Mouse (Mus musculus): Measurements from ENCODE around the gene Defb3.
"Not testable (repeated sequence)": the region's sequence is repeated elsewhere in the genome, so short reads cannot be mapped to it uniquely, and the experiment has no call there.

Gene Defb3

DNA sequence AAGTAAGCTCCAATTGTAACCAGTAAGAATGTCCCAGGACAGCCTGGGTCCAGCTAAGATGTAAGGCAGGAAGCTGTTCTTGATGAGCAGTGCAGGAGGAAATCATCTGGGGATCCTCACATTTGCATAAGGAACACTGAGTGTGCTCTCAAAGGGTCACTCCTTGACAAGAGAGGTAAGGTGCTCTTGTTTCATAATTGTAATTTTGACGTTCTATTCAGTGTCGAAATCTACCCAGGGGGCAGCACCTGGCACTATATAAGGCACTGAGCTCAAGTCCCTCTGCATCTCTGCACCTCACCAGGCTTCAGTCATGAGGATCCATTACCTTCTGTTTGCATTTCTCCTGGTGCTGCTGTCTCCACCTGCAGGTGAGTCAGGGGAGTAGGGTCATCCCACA lies at the start of gene Defb3:
TSS of gene Defb3 (plus strand) at position 301 of the 400 bp plus-strand sequence.
- not testable (repeated sequence) for DNase-seq

DNA sequence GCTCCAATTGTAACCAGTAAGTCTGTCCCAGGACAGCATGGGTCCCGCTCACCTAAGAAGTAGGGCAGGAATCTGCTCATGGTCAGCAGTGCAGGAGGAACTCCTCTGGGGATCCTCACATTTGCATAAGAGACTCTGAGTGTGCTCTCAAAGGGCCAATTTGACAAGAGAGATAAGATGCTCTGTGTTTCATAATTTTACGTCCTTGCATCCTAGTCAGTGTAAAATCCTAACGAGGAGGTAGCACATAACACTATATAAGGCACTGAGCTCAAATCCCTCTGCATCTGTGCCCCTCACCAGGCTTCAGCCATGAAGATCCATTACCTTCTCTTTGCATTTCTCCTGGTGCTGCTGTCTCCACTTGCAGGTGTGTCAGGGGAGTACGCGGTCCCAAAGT lies 45.9 kb upstream of the Defb3 start, which contains the start of gene Defb5:
TSS of gene Defb5 (plus strand) at position 301 of the 400 bp plus-strand sequence.
- no peak for DNase-seq

DNA sequence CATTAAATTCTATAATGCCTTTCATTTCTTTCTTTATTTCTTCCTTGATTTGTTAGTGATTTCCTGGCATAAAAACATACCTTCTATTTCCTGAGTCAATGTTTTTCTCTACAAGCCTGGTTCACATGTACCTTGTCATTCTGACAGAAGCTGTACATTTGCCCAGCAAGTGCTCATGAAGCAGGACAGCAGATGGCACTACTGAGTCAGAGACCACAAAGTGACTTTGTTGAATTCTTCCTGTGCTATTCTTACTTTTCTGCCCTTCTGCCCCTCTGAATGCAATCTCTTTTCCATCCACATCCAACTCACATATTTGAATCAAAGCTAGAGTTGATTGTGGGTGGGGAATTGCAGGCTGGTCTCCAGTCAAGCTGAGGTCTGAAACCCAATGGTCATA lies 35.0 kb upstream of the Defb3 start:
- no peak for DNase-seq

DNA sequence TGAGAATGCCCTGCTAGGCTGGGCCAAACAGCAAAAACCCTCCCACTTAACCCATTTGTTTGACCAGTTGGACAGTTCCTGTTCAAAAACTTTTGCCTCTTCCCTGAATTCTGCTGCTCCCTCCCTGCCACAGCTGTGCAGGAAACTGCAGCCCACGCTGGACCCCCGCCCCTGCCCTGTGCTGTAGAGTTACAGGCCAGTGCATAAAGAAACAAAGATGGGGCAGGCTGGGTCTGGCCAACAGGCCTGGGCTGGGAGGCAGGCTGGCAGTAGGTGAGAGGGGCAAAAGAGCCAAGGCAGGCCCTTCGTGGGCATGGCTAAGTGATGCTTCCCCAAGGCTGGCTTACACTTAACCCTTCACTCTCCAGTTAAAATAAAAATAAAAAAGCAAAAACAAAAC lies 33.5 kb upstream of the Defb3 start:
- DNase-seq: no peak

DNA sequence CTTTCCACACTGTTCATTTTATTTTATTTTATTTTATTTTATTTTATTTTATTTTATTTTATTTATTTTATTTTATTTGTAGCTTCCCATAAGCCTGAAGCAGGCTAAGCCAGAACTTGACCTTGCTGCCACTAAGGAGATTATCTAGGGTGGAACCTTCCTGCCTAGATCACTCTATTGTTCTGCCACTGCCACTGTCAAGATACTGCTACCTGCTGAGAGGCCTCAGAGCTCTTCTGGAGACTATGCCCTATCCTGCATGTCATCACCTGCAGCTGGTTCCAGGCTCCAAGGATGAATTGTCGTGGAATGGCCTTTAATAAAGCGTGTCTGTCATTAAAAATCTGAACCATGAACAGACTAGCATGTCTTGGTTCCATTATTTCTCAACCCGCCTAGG lies 5.2 kb downstream of the Defb3 start:
- not testable (repeated sequence) for DNase-seq

DNA sequence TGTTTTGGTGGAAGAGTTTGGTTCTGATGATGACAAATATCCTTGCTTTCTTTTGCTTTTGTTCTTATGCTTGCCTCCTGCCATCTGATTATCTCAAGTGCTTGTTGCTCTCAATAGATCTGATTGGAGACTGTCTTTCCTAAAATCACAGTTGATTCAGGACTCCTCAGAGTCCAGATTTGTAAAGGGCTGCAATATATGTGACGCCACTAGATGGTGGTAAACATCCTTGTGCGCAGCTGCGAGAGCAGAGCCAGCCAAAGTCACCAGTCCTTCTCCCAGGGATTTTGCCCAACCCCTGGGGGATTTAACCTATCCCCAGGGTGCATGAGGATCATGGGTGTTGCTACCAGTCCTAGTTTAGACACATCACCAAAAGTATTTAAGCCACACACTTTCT lies 38.7 kb downstream of the Defb3 start:
- peak; percentile 3 for DNase-seq
